Mouse (Mus musculus) bone marrow macrophage, adult 2 months (primary cell): ENCODE data around the gene Rptor.

Source experiments
- CTCF ChIP-seq: IDR thresholded peaks from 2 replicates; pipeline ENCODE4 v1.5.1; 2012; ENCODE audit warnings: low read depth, mild to moderate bottlenecking, low read length, moderate library complexity
- POLR2A ChIP-seq: IDR thresholded peaks from 2 replicates; pipeline ENCODE4 v1.6.1; 2012; ENCODE audit warnings: mild to moderate bottlenecking, low read depth, low read length, borderline replicate concordance

- no peak for TF ChIP-seq CTCF
- no peak for TF ChIP-seq POLR2A
Observed at GRCm38 (mm10) chr11:119837786-119838185, 235.1 kb downstream of the Rptor start.
